8 mouse cellular contexts compared by ENCODE assay signal in the genomic region with DNA sequence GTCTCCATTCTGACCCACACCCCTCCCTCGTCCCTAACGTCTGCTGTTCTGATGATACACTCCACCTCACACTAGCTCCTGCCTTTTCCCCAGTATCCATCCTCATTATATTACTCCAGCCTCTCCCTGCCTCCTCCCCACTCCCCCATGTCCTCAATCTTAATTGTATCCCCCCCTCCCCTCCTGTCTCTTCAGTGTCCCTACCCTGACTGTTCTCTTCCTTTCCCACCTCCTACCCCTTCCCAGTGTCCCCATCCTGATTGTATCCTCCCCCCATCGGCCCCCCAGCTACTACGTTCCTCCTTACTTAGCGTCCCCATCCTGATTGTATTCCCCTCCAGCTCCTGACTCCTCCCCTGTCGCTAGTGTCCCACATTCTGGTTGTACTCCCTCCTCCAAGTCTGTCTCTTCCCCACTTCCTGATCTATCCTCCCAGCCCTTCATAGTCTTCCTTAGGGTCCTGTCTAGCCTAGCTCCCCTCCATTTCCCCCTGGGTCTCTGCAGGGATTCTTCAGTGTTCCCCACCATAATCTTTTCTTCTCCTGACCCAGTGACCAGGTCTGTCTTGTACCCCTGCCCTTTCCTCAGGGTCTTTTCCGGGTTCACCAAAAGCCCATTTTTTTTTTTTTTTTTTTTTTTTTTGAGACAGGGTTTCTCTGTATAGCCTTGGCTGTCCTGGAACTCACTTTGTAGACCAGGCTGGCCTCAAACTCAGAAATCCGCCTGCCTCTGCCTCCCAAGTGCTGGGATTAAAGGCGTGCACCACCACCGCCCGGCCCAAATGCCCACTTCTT. TPM values are rescaled to one million over a fixed set of nuclear protein-coding genes. Genes with fewer than 3 reads are reported as not detected.
DNase-seq lines count a peak whose midpoint lies in the region; ATAC-seq and TF ChIP-seq lines count a peak whose summit lies in the region.

No protein-coding gene starts in this region.

- peak; percentile 69 for ATAC-seq in midbrain, embryonic 12.5 days (ENCODE audit: low FRiP score, low read depth)

- no peaks in the 10 kb centered on the region for H3K9me3 ChIP-seq in hindbrain, embryonic 10.5 days
- no peaks in the 10 kb centered on the region for H3K9me3 ChIP-seq in midbrain, embryonic 12.5 days

- H3K9ac ChIP-seq in midbrain, embryonic 12.5 days (replicated peaks), result peak overlapping the region; percentile 86

- WGBS in hindbrain, embryonic 10.5 days, result 44% methylated on average over 11 of the region's 11 CpGs
- 42% methylated on average over 11 of the region's 11 CpGs for WGBS in midbrain, embryonic 12.5 days

- H3K36me3 ChIP-seq in hindbrain, embryonic 10.5 days, result no peaks in the 10 kb centered on the region
- H3K36me3 ChIP-seq in midbrain, embryonic 12.5 days, result no peaks in the 10 kb centered on the region

- TF ChIP-seq CTCF in layer of hippocampus, adult 2 months (conservative IDR thresholded peaks at IDR 0.05), result no peak

- peak overlapping the region; percentile 80 for H3K4me2 ChIP-seq in midbrain, embryonic 12.5 days (replicated peaks)

- peak overlapping the region; percentile 96 for H3K4me3 ChIP-seq in layer of hippocampus, adult 2 months
- peak overlapping the region; percentile 69 for H3K4me3 ChIP-seq in hindbrain, embryonic 10.5 days
- H3K4me3 ChIP-seq in midbrain, embryonic 12.5 days, result peak overlapping the region; percentile 78

- H3K27me3 ChIP-seq in hindbrain, embryonic 10.5 days (ENCODE audit: insufficient read depth, poor library complexity, severe bottlenecking), result no peaks in the 10 kb centered on the region
- no peaks in the 10 kb centered on the region for H3K27me3 ChIP-seq in midbrain, embryonic 12.5 days

- peaks cover 27% of the 10 kb centered on the region for H3K4me1 ChIP-seq in hindbrain, embryonic 10.5 days (replicated peaks)
- peaks cover 24% of the 10 kb centered on the region; the same call in 1 of the 2 replicates for H3K4me1 ChIP-seq in midbrain, embryonic 12.5 days

- H3K27ac ChIP-seq in layer of hippocampus, adult 2 months, result peak overlapping the region; percentile 92; the same call in 1 of the 2 replicates
- H3K27ac ChIP-seq in hindbrain, embryonic 10.5 days, result peak overlapping the region; percentile 90
- H3K27ac ChIP-seq in midbrain, embryonic 12.5 days (replicated peaks), result no peak overlapping the region

- no peak for DNase-seq in layer of hippocampus, adult 2 months (ENCODE audit: low spot score in 2 of 2)
- no peak for DNase-seq in layer of hippocampus, adult 11-12 months (ENCODE audit: low spot score)
- peak; percentile 32 to 47 for DNase-seq in cerebellum, adult 18-20 months
- DNase-seq in hindbrain, embryonic 10.5 days (ENCODE audit: low spot score), result no peak
- no peak for DNase-seq in B cell, adult 2 months
- DNase-seq in c-Kit-positive CD71-positive TER-119-positive erythroid progenitor cells, embryonic 14.5 days (ENCODE audit: low spot score), result no peak
- no peak for DNase-seq in right cerebral cortex, postnatal 14 days

RNA-seq across cellular contexts. Expression of gene Plekhb2, which starts 0.8 kb away (rescaled TPM):
- total RNA-seq in layer of hippocampus, adult 2 months (2021), result 100 to 1,000 TPM; 189 to 208 TPM
- polyA plus RNA-seq in hindbrain, embryonic 10.5 days (2016; fragmentation: Nextera tagmentation; extraction: Ambion mirVana), result 45.6 and 57.9 TPM in 2 replicates
- 47.9 and 53.2 TPM in 2 replicates for polyA plus RNA-seq in midbrain, embryonic 12.5 days (2016; fragmentation: Nextera tagmentation; extraction: Ambion mirVana)

RNA-seq across cellular contexts. Expression of gene Fam168b, which starts 7.7 kb away (rescaled TPM):
- total RNA-seq in layer of hippocampus, adult 2 months (2021), result 100 to 1,000 TPM; 223 to 226 TPM
- 119 and 142 TPM in 2 replicates for polyA plus RNA-seq in hindbrain, embryonic 10.5 days (2016; fragmentation: Nextera tagmentation; extraction: Ambion mirVana)
- polyA plus RNA-seq in midbrain, embryonic 12.5 days (2016; fragmentation: Nextera tagmentation; extraction: Ambion mirVana), result 167 and 183 TPM in 2 replicates

Comparison
In these comparisons a context has a peak if more than half of its experiments do, and no peak if none do; other contexts are left out.
1. DNase-seq: peak in cerebellum, adult 18-20 months (2 of 2); none in layer of hippocampus, adult 2 months (0 of 2), layer of hippocampus, adult 11-12 months (single experiment), hindbrain, embryonic 10.5 days (single experiment), B cell, adult 2 months (0 of 2), c-Kit-positive CD71-positive TER-119-positive erythroid progenitor cells, embryonic 14.5 days (single experiment) and right cerebral cortex, postnatal 14 days (single experiment).
2. Peak in every context shown above with its lines, with median percentiles within 50 percentile points of each other: H3K4me3 ChIP-seq.